Mouse (Mus musculus): ENCODE data around the gene Sned1. TPM values are rescaled to one million over a fixed set of nuclear protein-coding genes. Genes with fewer than 3 reads are reported as not detected.
A peak's percentile ranks its signal among the peaks of the same experiment; 100 is the strongest.

Sned1 gene
- polyA plus RNA-seq, 1 experiment from 2014 or later, result 3.0 TPM

- no peak overlapping the region for H3K4me2 ChIP-seq
- H3K4me1 ChIP-seq (ENCODE audit: control insufficient read depth, insufficient read depth, low read length), result no peaks in the 10 kb centered on the region
- no peak for ATAC-seq (replicated peaks; ENCODE audit: insufficient number of reproducible peaks, low FRiP score, low TSS enrichment)
- H3K4me3 ChIP-seq (ENCODE audit: low read depth, low read length), result no peak overlapping the region
- H3K9ac ChIP-seq (ENCODE audit: low read depth, low read length), result no peak overlapping the region
- no peaks in the 10 kb centered on the region for H3K36me3 ChIP-seq (ENCODE audit: control insufficient read depth, insufficient read depth, low read length)
- no peaks in the 10 kb centered on the region for H3K9me3 ChIP-seq (replicated peaks; ENCODE audit: control insufficient read depth, low read length)
- H3K27me3 ChIP-seq (ENCODE audit: control insufficient read depth, insufficient read depth, low read length), result peaks cover 18% of the 10 kb centered on the region
- WGBS (ENCODE audit: insufficient replicate concordance), result 49% methylated on average over 4 of the region's 4 CpGs
- H3K27ac ChIP-seq (ENCODE audit: low read depth, low read length), result no peak overlapping the region
Observed at GRCm38 (mm10) chr1:93225226-93225625, 10.4 kb upstream of the Sned1 start.

- Histone ChIP-seq H3K4me2 (no peak overlapping the region), H3K4me3 (ENCODE audit: low read depth, low read length) (no peak overlapping the region), H3K27ac (ENCODE audit: low read depth, low read length) (no peak overlapping the region), H3K27me3 (ENCODE audit: control insufficient read depth, insufficient read depth, low read length) (peaks cover 18% of the 10 kb centered on the region), H3K4me1 (ENCODE audit: control insufficient read depth, insufficient read depth, low read length) (no peaks in the 10 kb centered on the region), H3K9ac (ENCODE audit: low read depth, low read length) (no peak overlapping the region), H3K9me3 (replicated peaks; ENCODE audit: control insufficient read depth, low read length) (no peaks in the 10 kb centered on the region), H3K36me3 (ENCODE audit: control insufficient read depth, insufficient read depth, low read length) (no peaks in the 10 kb centered on the region)
- no peak for ATAC-seq (replicated peaks; ENCODE audit: insufficient number of reproducible peaks, low FRiP score, low TSS enrichment)
- 71% methylated on average over 5 of the region's 5 CpGs for WGBS (ENCODE audit: insufficient replicate concordance)
Observed at GRCm38 (mm10) chr1:93225731-93226520, 9.7 kb upstream of the Sned1 start.

GRCm38 (mm10) chr1:93227303-93227975 lies 8.2 kb upstream of the Sned1 start:
- 75% methylated on average over 7 of the region's 7 CpGs for WGBS (ENCODE audit: insufficient replicate concordance)
- no peaks in the 10 kb centered on the region for H3K36me3 ChIP-seq (ENCODE audit: control insufficient read depth, insufficient read depth, low read length)
- no peak overlapping the region for H3K9ac ChIP-seq (ENCODE audit: low read depth, low read length)
- H3K27ac ChIP-seq (ENCODE audit: low read depth, low read length), result no peak overlapping the region
- H3K4me3 ChIP-seq (ENCODE audit: low read depth, low read length), result no peak overlapping the region
- no peaks in the 10 kb centered on the region for H3K9me3 ChIP-seq (replicated peaks; ENCODE audit: control insufficient read depth, low read length)
- ATAC-seq (replicated peaks; ENCODE audit: insufficient number of reproducible peaks, low FRiP score, low TSS enrichment), result no peak
- peaks cover 21% of the 10 kb centered on the region for H3K27me3 ChIP-seq (ENCODE audit: control insufficient read depth, insufficient read depth, low read length)
- no peaks in the 10 kb centered on the region for H3K4me1 ChIP-seq (ENCODE audit: control insufficient read depth, insufficient read depth, low read length)
- no peak overlapping the region for H3K4me2 ChIP-seq

GRCm38 (mm10) chr1:93227976-93228365 lies 7.7 kb upstream of the Sned1 start:
- WGBS (ENCODE audit: insufficient replicate concordance), result 85% methylated on average over 7 of the region's 7 CpGs
- ATAC-seq (replicated peaks; ENCODE audit: insufficient number of reproducible peaks, low FRiP score, low TSS enrichment), result no peak
- Histone ChIP-seq H3K36me3 (ENCODE audit: control insufficient read depth, insufficient read depth, low read length) (no peaks in the 10 kb centered on the region), H3K4me3 (ENCODE audit: low read depth, low read length) (no peak overlapping the region), H3K4me1 (ENCODE audit: control insufficient read depth, insufficient read depth, low read length) (no peaks in the 10 kb centered on the region), H3K27me3 (ENCODE audit: control insufficient read depth, insufficient read depth, low read length) (peaks cover 18% of the 10 kb centered on the region), H3K9me3 (replicated peaks; ENCODE audit: control insufficient read depth, low read length) (no peaks in the 10 kb centered on the region), H3K27ac (ENCODE audit: low read depth, low read length) (no peak overlapping the region), H3K4me2 (no peak overlapping the region), H3K9ac (ENCODE audit: low read depth, low read length) (no peak overlapping the region)

GRCm38 (mm10) chr1:93229221-93229620 lies 6.4 kb upstream of the Sned1 start:
- Histone ChIP-seq H3K4me3 (ENCODE audit: low read depth, low read length) (no peak overlapping the region), H3K9me3 (replicated peaks; ENCODE audit: control insufficient read depth, low read length) (no peaks in the 10 kb centered on the region), H3K4me2 (no peak overlapping the region), H3K4me1 (ENCODE audit: control insufficient read depth, insufficient read depth, low read length) (no peaks in the 10 kb centered on the region), H3K9ac (ENCODE audit: low read depth, low read length) (no peak overlapping the region), H3K36me3 (ENCODE audit: control insufficient read depth, insufficient read depth, low read length) (no peaks in the 10 kb centered on the region), H3K27ac (ENCODE audit: low read depth, low read length) (no peak overlapping the region), H3K27me3 (ENCODE audit: control insufficient read depth, insufficient read depth, low read length) (peaks cover 11% of the 10 kb centered on the region)
- no peak for ATAC-seq (replicated peaks; ENCODE audit: insufficient number of reproducible peaks, low FRiP score, low TSS enrichment)
- WGBS (ENCODE audit: insufficient replicate concordance), result 75% methylated on average over 6 of the region's 6 CpGs

GRCm38 (mm10) chr1:93229626-93230025 lies 6.0 kb upstream of the Sned1 start:
- H3K27me3 ChIP-seq (ENCODE audit: control insufficient read depth, insufficient read depth, low read length), result peaks cover 11% of the 10 kb centered on the region
- no peak overlapping the region for H3K9ac ChIP-seq (ENCODE audit: low read depth, low read length)
- H3K4me1 ChIP-seq (ENCODE audit: control insufficient read depth, insufficient read depth, low read length), result no peaks in the 10 kb centered on the region
- H3K27ac ChIP-seq (ENCODE audit: low read depth, low read length), result no peak overlapping the region
- 68% methylated on average over 4 of the region's 4 CpGs for WGBS (ENCODE audit: insufficient replicate concordance)
- no peaks in the 10 kb centered on the region for H3K9me3 ChIP-seq (replicated peaks; ENCODE audit: control insufficient read depth, low read length)
- H3K4me2 ChIP-seq, result no peak overlapping the region
- H3K36me3 ChIP-seq (ENCODE audit: control insufficient read depth, insufficient read depth, low read length), result no peaks in the 10 kb centered on the region
- no peak for ATAC-seq (replicated peaks; ENCODE audit: insufficient number of reproducible peaks, low FRiP score, low TSS enrichment)
- no peak overlapping the region for H3K4me3 ChIP-seq (ENCODE audit: low read depth, low read length)

- Histone ChIP-seq H3K9ac (ENCODE audit: low read depth, low read length) (0 out of 2 replicates have a peak overlapping the region, but pooled peaks have one; percentile 67), H3K27ac (ENCODE audit: low read depth, low read length) (no peak overlapping the region), H3K27me3 (ENCODE audit: control insufficient read depth, insufficient read depth, low read length) (peaks cover 39% of the 10 kb centered on the region), H3K36me3 (ENCODE audit: control insufficient read depth, insufficient read depth, low read length) (no peaks in the 10 kb centered on the region), H3K4me3 (ENCODE audit: low read depth, low read length) (peak overlapping the region; percentile 59), H3K4me2 (peak overlapping the region; percentile 96), H3K9me3 (replicated peaks; ENCODE audit: control insufficient read depth, low read length) (no peaks in the 10 kb centered on the region), H3K4me1 (ENCODE audit: control insufficient read depth, insufficient read depth, low read length) (peaks cover 14% of the 10 kb centered on the region; the same call in 1 of the 2 replicates)
- ATAC-seq (replicated peaks; ENCODE audit: insufficient number of reproducible peaks, low FRiP score, low TSS enrichment), result 0 out of 2 replicates have a peak, but pooled peaks have one; percentile 5
- 12% methylated on average over 3 of the region's 3 CpGs for WGBS (ENCODE audit: insufficient replicate concordance)
Observed at GRCm38 (mm10) chr1:93236545-93236924, 894 bp downstream of the Sned1 start.

- no peaks in the 10 kb centered on the region for H3K9me3 ChIP-seq (replicated peaks; ENCODE audit: control insufficient read depth, low read length)
- H3K27ac ChIP-seq (ENCODE audit: low read depth, low read length), result no peak overlapping the region
- ATAC-seq (replicated peaks; ENCODE audit: insufficient number of reproducible peaks, low FRiP score, low TSS enrichment), result no peak
- H3K4me3 ChIP-seq (ENCODE audit: low read depth, low read length), result no peak overlapping the region
- peaks cover 14% of the 10 kb centered on the region; the same call in 1 of the 2 replicates for H3K4me1 ChIP-seq (ENCODE audit: control insufficient read depth, insufficient read depth, low read length)
- H3K4me2 ChIP-seq, result no peak overlapping the region
- no peaks in the 10 kb centered on the region for H3K36me3 ChIP-seq (ENCODE audit: control insufficient read depth, insufficient read depth, low read length)
- H3K9ac ChIP-seq (ENCODE audit: low read depth, low read length), result no peak overlapping the region
- H3K27me3 ChIP-seq (ENCODE audit: control insufficient read depth, insufficient read depth, low read length), result peaks cover 39% of the 10 kb centered on the region
- WGBS (ENCODE audit: insufficient replicate concordance), result 87% methylated on average over 10 of the region's 10 CpGs
Observed at GRCm38 (mm10) chr1:93237676-93238075, 2.0 kb downstream of the Sned1 start.

Data from heart, embryonic 11.5 days (tissue).